Mouse (Mus musculus): ENCODE results near the gene Arpc1a.
"Not testable (repeated sequence)": the region's sequence is repeated elsewhere in the genome, so short reads cannot be mapped to it uniquely, and the experiment has no call there.

GRCm38 (mm10) chr5:145054187-145054586 is 29.4 kb upstream of the Arpc1a start:
- TF ChIP-seq POU5F1 (IDR thresholded peaks at IDR 0.05; ENCODE audit: borderline replicate concordance, low read length); CTCF (conservative IDR thresholded peaks at IDR 0.05; ENCODE audit: low read length); NANOG (IDR thresholded peaks at IDR 0.05; ENCODE audit: borderline replicate concordance, low read length): not testable (repeated sequence)
